Mouse (Mus musculus) thymus, adult 2 months (tissue): Measurements from ENCODE around the gene Nat9. TPM values are rescaled to one million over a fixed set of nuclear protein-coding genes. Genes with fewer than 3 reads are reported as not detected.

Source experiments
- DNase-seq: peaks from one replicate; pipeline ENCODE4 v3.0.0; 2021
- H3K27ac ChIP-seq: fragments of 200-500 bp; 2 replicates; pipeline ENCODE4 v1.5.1; 2012; ENCODE audit warnings: low read length, control low read depth; ENCODE audit not compliant: control insufficient read depth, insufficient read depth
- H3K27me3 ChIP-seq: fragments of 200-500 bp; 2 replicates; pipeline ENCODE4 v1.6.1; 2012; ENCODE audit warnings: mild to moderate bottlenecking, low read length, moderate library complexity, mixed read lengths; ENCODE audit not compliant: control insufficient read depth, insufficient read depth
- H3K36me3 ChIP-seq: fragments of 200-500 bp; 2 replicates; pipeline ENCODE4 v1.6.1; 2012; ENCODE audit warnings: mild to moderate bottlenecking, low read length, moderate library complexity; ENCODE audit not compliant: control insufficient read depth, insufficient read depth
- H3K4me1 ChIP-seq: fragments of 200-500 bp; replicated peaks from 2 replicates; pipeline ENCODE4 v1.6.1; 2012; ENCODE audit warnings: low read length; ENCODE audit not compliant: control insufficient read depth, insufficient read depth
- H3K4me3 ChIP-seq: fragments of 200-500 bp; 2 replicates; pipeline ENCODE4 v1.5.1; 2012; ENCODE audit warnings: mild to moderate bottlenecking, low read length, control low read depth, moderate library complexity; ENCODE audit not compliant: control insufficient read depth, insufficient read depth
- CTCF ChIP-seq: fragments of 200-500 bp; IDR thresholded peaks from 2 replicates; pipeline ENCODE4 v1.5.1; 2012; ENCODE audit warnings: mild to moderate bottlenecking, control low read depth, low read length, moderate library complexity, borderline replicate concordance; ENCODE audit not compliant: control insufficient read depth, poor library complexity, insufficient read depth; ENCODE audit errors: extremely low read depth
- POLR2A ChIP-seq: fragments of 200-500 bp; IDR thresholded peaks from 2 replicates; pipeline ENCODE4 v1.6.1; 2012; ENCODE audit warnings: mild to moderate bottlenecking, low read length, control low read depth, moderate library complexity; ENCODE audit not compliant: control insufficient read depth, poor library complexity, insufficient read depth; ENCODE audit errors: extremely low read depth
- WGBS: fragments of 180-500 bp; shearing (Covaris S2); methylation state at CpG from one replicate; pipeline ENCODE4 v1.1.7; 2018; 5-methylcytosine and 5-hydroxymethylcytosine counted together
- polyA plus RNA-seq: library from polyadenylated mRNA; depleted of rRNA; stranded (reverse); fragments of >200 nt; gene quantifications from 2 replicates; pipeline ENCODE4 v1.2.3, GENCODE M21; 2012

The Nat9 gene
- polyA plus RNA-seq, 1 experiment: 11.8 TPM

GRCm38 (mm10) chr11:115164341-115164975 lies 23.2 kb downstream of the Nat9 start:
- Histone ChIP-seq H3K27ac (peak overlapping the region; percentile 61; the same call in 1 of the 2 replicates), H3K36me3 (peaks cover 10% of the 10 kb centered on the region), H3K27me3 (no peaks in the 10 kb centered on the region), H3K4me3 (peak overlapping the region; percentile 81), H3K4me1 (peaks cover 57% of the 10 kb centered on the region)
- TF ChIP-seq CTCF (no peak), POLR2A (no peak; the same call in 1 of the 2 replicates)
- DNase-seq: no peak
- WGBS: under 1% methylated on average over 13 of the region's 14 CpGs

GRCm38 (mm10) chr11:115163568-115164150 lies 24.0 kb downstream of the Nat9 start:
- Histone ChIP-seq H3K36me3 (peaks cover 5% of the 10 kb centered on the region), H3K27me3 (no peaks in the 10 kb centered on the region), H3K27ac (peak overlapping the region; percentile 61), H3K4me1 (peaks cover 61% of the 10 kb centered on the region), H3K4me3 (peak overlapping the region; percentile 81)
- peak; percentile 75 for DNase-seq
- TF ChIP-seq POLR2A (no peak), CTCF (no peak)
- under 1% methylated on average over 47 of the region's 47 CpGs for WGBS

GRCm38 (mm10) chr11:115162832-115163480 lies 24.7 kb downstream of the Nat9 start, which contains the start of gene Slc9a3r1:
Slc9a3r1 (plus strand) TSS chr11:115163341.
- Histone ChIP-seq H3K27ac (peak within 1 kb of the TSS; percentile 94), H3K27me3 (no peaks in the 10 kb centered on the region), H3K4me3 (peak within 1 kb of the TSS; percentile 81), H3K36me3 (no peaks in the 10 kb centered on the region; the same call in 1 of the 2 replicates), H3K4me1 (peaks cover 62% of the 10 kb centered on the region)
- DNase-seq: peak; percentile 100
- under 1% methylated on average over 47 of the region's 47 CpGs for WGBS
- TF ChIP-seq CTCF (no peak), POLR2A (peak; percentile 100)

GRCm38 (mm10) chr11:115162205-115162601 lies 25.5 kb downstream of the Nat9 start:
- Histone ChIP-seq H3K36me3 (no peaks in the 10 kb centered on the region), H3K27me3 (no peaks in the 10 kb centered on the region), H3K27ac (peak overlapping the region; percentile 94), H3K4me3 (no peak overlapping the region; the same call in 1 of the 2 replicates), H3K4me1 (peaks cover 61% of the 10 kb centered on the region)
- DNase-seq: no peak
- no peak for TF ChIP-seq POLR2A
- no peak for TF ChIP-seq CTCF
- 37% methylated on average over 9 of the region's 9 CpGs for WGBS

GRCm38 (mm10) chr11:115161578-115162204 lies 26.0 kb downstream of the Nat9 start:
- peaks cover 65% of the 10 kb centered on the region for H3K4me1 ChIP-seq
- no peak overlapping the region; the same call in 1 of the 2 replicates for H3K4me3 ChIP-seq
- H3K27ac ChIP-seq: peak overlapping the region; percentile 94
- H3K27me3 ChIP-seq: no peaks in the 10 kb centered on the region
- H3K36me3 ChIP-seq: no peaks in the 10 kb centered on the region
- no peak for TF ChIP-seq CTCF
- no peak; the same call in 1 of the 2 replicates for TF ChIP-seq POLR2A
- WGBS: 21% methylated on average over 9 of the region's 9 CpGs
- DNase-seq: peak; percentile 56
